Mouse (Mus musculus) kidney, embryonic 16.5 days (tissue): ENCODE measurements around the gene A2ml1. TPM values are rescaled to one million over a fixed set of nuclear protein-coding genes. Genes with fewer than 3 reads are reported as not detected.
"Not testable (repeated sequence)": the region's sequence is repeated elsewhere in the genome, so short reads cannot be mapped to it uniquely, and the experiment has no call there.

ENCODE experiments used
- ATAC-seq: fragments of 200-750 bp; cut with Nextera tagmentation; 2 replicates; pipeline ENCODE4 v1.8.0; 2017; ENCODE audit warnings: moderate TSS enrichment; ENCODE audit not compliant: low FRiP score, low TSS enrichment
- H3K27ac ChIP-seq: fragments of 300-500 bp; sonication (generic); 2 replicates; pipeline ENCODE4 v1.5.1; 2014; ENCODE audit warnings: low read length
- H3K27me3 ChIP-seq: fragments of 300-500 bp; sonication (generic); 2 replicates; pipeline ENCODE4 v1.6.1; 2014; ENCODE audit warnings: low read length, control low read depth, mixed read lengths; ENCODE audit not compliant: insufficient read depth
- H3K36me3 ChIP-seq: fragments of 300-500 bp; sonication (generic); 2 replicates; pipeline ENCODE4 v1.6.1; 2014; ENCODE audit warnings: low read length, control low read depth, mixed read lengths; ENCODE audit not compliant: insufficient read depth
- H3K4me1 ChIP-seq: fragments of 300-500 bp; sonication (generic); 2 replicates; pipeline ENCODE4 v1.6.1; 2014; ENCODE audit warnings: low read length, control low read depth, mixed read lengths; ENCODE audit not compliant: insufficient read depth
- H3K4me2 ChIP-seq: fragments of 300-500 bp; sonication (generic); replicated peaks from 2 replicates; pipeline ENCODE4 v1.6.1; 2014; ENCODE audit warnings: low read depth, low read length
- H3K4me3 ChIP-seq: fragments of 300-500 bp; sonication (generic); 2 replicates; pipeline ENCODE4 v1.5.1; 2014; ENCODE audit warnings: mild to moderate bottlenecking, low read length
- H3K9ac ChIP-seq: fragments of 300-500 bp; sonication (generic); replicated peaks from 2 replicates; pipeline ENCODE4 v1.6.1; 2014; ENCODE audit warnings: low read length
- H3K9me3 ChIP-seq: fragments of 300-500 bp; sonication (generic); 2 replicates; pipeline ENCODE4 v1.6.1; 2016; ENCODE audit warnings: low read length, control low read depth
- WGBS: fragments of 180-500 bp; shearing (Covaris S2); extraction: QIAGEN DNeasy Blood & Tissue Kit; methylation state at CpG from one replicate; pipeline ENCODE4 v1.1.7; 2014; 5-methylcytosine and 5-hydroxymethylcytosine counted together
- polyA plus RNA-seq: library from polyadenylated mRNA; unstranded; fragments of >200 nt; fragmentation: Nextera tagmentation; extraction: Ambion mirVana; gene quantifications from 2 replicates; pipeline ENCODE4 v1.2.1, GENCODE M21; 2015

Gene A2ml1
- 0.26 and 0.32 TPM in 2 replicates for polyA plus RNA-seq

DNA sequence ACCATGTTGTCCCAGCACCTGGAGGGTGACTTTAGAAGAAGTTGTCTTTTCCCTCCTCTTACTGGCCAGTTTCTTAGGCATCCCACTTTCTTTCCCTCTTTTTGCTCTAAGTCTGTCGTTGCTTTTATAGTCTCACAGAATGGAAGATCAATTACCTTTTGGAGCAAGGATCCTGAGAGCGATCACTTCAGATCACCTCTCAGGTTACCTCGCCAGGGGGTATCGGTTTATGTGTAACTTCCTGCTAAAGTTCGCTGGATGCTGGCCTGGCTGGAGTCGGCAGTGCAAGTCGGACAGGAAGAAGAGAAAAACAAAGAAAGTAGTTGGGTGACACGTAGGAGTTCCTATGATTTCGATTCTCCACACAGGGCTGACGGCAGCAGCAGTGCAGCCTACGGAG lies at the start of gene A2ml1:
Gene A2ml1 (minus strand): TSS at position 101 of the 400 bp plus-strand sequence.
- Histone ChIP-seq H3K4me3 (no peak within 1 kb of the TSS), H3K9ac (no peak within 1 kb of the TSS), H3K9me3 (no peaks in the 10 kb centered on the region), H3K4me2 (peak within 1 kb of the TSS; percentile 22), H3K27ac (no peak within 1 kb of the TSS), H3K36me3 (no peaks in the 10 kb centered on the region), H3K4me1 (no peaks in the 10 kb centered on the region), H3K27me3 (no peaks in the 10 kb centered on the region)
- no peak for ATAC-seq
- 21% methylated on average over 11 of the region's 11 CpGs for WGBS

DNA sequence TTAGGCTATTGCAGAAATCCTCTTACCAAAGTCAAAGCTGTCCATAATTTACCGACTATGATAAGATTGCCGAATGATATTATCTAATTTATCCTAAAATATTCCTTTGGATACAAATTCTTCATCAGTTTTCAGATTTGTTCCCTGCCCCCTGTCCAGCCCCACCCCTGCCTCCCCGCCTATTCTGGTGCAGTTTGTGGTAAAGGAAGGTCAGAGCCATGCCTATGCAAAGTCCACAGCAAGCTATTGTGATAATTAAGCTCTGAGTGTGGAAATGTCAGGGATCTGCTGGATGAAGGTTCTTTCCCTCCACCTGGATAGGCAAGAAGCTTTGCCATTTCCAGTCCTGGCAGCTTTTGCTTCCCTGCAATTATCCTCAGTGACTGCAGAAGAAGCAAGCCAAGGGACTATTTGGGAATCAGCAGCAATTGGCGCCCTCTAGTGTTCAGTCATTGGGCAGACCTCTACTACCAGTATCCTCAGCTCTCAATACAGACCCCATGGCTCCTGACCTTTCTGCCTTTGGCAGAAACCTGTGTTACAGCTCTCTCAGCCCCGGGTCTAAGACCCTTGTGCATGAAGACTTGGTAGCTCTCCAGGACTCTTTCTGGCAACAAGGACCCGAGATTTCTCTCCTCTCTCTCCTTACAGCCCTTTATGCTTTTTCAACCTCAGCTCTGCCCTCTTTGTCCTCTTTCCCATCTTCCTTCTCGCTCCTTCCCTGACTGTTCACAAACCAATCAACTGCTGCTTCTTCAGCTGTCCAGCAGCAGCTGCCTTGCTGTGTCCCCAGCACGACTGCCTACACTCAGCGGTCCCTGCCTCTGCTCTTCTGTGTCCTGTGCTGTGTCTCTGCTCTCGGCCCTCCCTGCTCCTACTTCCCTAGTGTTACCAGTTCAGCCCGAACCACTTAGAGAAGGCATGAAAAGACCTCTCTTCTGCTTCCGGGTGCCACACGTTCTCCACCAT lies 48.6 kb upstream of the A2ml1 start:
- not testable (repeated sequence) for H3K4me1 ChIP-seq, H3K9me3 ChIP-seq, H3K36me3 ChIP-seq, H3K27ac ChIP-seq, H3K4me3 ChIP-seq, H3K27me3 ChIP-seq, H3K4me2 ChIP-seq, H3K9ac ChIP-seq
- ATAC-seq = peak; percentile 93
- WGBS = 58% methylated on average over 13 of the region's 13 CpGs

DNA sequence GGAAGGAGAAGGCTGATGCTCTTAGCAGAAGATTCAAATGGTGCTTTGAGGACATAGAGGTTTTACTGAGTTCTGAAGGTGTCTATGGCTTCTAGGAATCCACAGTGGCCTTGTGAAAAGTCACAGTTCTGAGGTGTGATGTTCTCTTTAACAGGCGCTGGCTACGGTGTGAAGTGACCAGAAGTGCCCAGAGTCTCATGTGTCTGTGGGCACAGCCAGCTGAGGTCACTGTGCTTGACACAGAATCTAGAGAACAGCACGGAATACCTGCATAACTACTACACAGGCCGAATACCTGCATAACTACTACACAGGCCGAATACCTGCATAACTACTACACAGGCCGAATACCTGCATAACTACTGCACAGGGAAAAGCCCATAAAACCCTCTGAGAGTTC lies 43.8 kb upstream of the A2ml1 start:
- H3K4me2 ChIP-seq, H3K4me1 ChIP-seq, H3K9ac ChIP-seq, H3K27me3 ChIP-seq, H3K4me3 ChIP-seq, H3K9me3 ChIP-seq, H3K27ac ChIP-seq, ATAC-seq, H3K36me3 ChIP-seq: not testable (repeated sequence)
- 77% methylated on average over 6 of the region's 6 CpGs for WGBS

DNA sequence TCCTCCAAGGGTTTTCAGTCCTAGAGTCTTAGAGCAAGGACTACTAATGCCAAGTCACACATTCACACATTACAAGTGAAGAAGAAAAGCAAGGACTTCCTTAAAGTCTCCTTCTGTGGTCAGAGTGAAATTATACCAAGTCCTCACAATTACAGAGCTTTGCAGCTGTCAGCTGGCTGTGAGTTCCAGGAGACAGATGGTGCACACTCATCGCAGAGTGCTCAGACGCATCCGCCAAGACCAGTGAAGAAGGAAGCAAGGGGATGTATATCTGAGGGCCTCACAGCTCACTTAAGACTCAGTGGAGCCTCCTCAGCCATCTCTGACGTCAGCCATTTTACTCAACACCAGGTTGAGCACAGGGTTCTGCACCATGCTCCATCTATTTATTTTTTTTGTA lies 43.0 kb upstream of the A2ml1 start:
- H3K9ac ChIP-seq = no peak overlapping the region
- no peaks in the 10 kb centered on the region for H3K9me3 ChIP-seq
- H3K27ac ChIP-seq = no peak overlapping the region
- 74% methylated on average over 4 of the region's 4 CpGs for WGBS
- no peaks in the 10 kb centered on the region for H3K27me3 ChIP-seq
- H3K4me1 ChIP-seq = no peaks in the 10 kb centered on the region
- H3K4me2 ChIP-seq = no peak overlapping the region
- no peak overlapping the region for H3K4me3 ChIP-seq
- no peaks in the 10 kb centered on the region for H3K36me3 ChIP-seq
- no peak for ATAC-seq

DNA sequence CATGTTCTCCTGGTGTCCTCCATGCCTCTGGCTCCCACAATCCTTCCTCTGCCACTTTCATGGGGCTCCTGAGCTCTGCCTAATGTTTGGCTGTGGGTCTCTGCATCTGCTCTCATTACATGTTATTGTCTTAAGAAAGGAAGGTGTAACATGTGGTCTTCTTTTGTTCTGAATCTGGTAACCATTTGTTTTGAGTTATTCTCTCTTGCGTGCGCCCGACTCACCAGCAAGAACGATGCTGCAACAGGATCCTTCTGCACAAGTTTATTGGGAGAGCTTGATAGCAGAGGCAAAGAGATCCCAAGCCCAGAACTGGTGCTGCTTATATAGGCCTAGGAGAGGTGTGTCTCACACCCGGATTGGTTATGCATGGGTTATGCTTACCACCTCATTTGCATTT lies 42.0 kb upstream of the A2ml1 start, which contains the start of gene Klrb1a:
Gene Klrb1a (minus strand): TSS at position 101 of the 400 bp plus-strand sequence.
- H3K4me3 ChIP-seq, H3K9ac ChIP-seq, ATAC-seq, H3K9me3 ChIP-seq, H3K36me3 ChIP-seq, H3K27ac ChIP-seq, H3K4me2 ChIP-seq, H3K27me3 ChIP-seq, H3K4me1 ChIP-seq: not testable (repeated sequence)
- 97% methylated on average over 5 of the region's 5 CpGs for whole genome bisulfite sequencing

DNA sequence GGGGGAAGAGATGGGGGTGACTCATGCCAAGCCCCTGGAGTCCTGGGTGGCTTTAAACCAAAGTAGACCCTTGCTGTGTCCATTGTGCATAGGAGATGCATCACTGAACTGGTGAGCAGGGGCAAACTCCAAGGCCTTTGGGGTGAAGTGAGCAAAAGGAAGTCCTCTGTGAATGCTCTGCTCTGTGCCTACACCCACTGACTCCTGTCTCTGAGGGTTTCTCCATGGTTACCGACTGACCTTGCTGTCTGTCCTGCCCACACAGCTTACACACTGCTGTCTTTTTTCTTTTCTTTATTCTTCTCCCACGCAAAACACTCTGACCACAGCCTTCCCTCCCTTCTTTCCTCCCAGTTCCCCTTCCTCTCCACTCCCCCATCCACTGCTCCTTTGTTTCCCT lies 41.3 kb upstream of the A2ml1 start:
- H3K9me3 ChIP-seq = no peaks in the 10 kb centered on the region
- H3K4me3 ChIP-seq = no peak overlapping the region
- H3K27me3 ChIP-seq = no peaks in the 10 kb centered on the region
- no peak overlapping the region for H3K9ac ChIP-seq
- H3K36me3 ChIP-seq = no peaks in the 10 kb centered on the region
- ATAC-seq = peak; percentile 51; the same call in 1 of the 2 replicates
- no peaks in the 10 kb centered on the region for H3K4me1 ChIP-seq
- no peak overlapping the region for H3K27ac ChIP-seq
- WGBS = 54% methylated on average over 2 of the region's 2 CpGs
- no peak overlapping the region for H3K4me2 ChIP-seq

DNA sequence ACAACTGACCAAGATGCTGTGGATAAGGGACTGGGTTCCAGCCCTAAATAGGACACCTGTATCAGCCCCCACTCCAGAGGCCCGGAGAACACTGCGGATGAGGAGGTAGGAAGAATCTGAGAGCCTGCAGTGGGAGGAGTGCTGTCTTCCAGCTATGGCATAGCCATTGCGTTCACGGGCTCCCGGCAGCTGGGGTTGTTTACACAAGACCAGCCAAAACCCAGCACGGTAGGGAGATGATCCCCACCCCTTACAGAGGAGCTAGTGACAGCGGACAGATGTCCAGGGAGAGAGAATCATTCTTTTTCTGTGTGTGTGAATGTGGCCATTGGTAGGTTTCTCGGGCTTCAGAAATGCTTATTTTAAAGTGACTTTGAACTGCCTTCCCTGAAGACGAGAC lies 24.9 kb upstream of the A2ml1 start:
- no peaks in the 10 kb centered on the region for H3K9me3 ChIP-seq
- ATAC-seq = no peak
- 38% methylated on average over 9 of the region's 9 CpGs for WGBS
- H3K9ac ChIP-seq = no peak overlapping the region
- no peak overlapping the region for H3K27ac ChIP-seq
- H3K27me3 ChIP-seq = no peaks in the 10 kb centered on the region
- no peak overlapping the region for H3K4me3 ChIP-seq
- no peak overlapping the region for H3K4me2 ChIP-seq
- H3K4me1 ChIP-seq = no peaks in the 10 kb centered on the region
- H3K36me3 ChIP-seq = no peaks in the 10 kb centered on the region

DNA sequence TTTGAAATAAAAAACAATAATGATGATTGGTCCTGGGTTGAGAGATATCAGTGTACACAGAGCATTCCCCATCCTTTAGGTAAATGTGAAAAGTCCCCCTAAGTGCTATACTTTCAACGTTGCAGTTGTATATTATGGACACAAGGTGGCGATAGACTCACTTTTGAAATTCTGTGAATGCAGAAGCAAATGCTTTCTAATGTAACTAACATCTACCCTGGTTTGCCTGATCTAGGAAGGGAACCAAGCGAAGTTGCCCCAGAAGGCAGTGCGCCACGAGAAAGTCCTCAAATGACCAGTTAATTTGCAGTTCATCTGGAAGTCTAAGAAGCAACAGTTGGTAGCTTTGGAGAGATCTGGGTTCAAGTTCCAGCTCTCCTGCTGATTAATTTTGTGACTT lies 23.1 kb upstream of the A2ml1 start:
- no peak overlapping the region for H3K4me2 ChIP-seq
- H3K4me3 ChIP-seq = no peak overlapping the region
- H3K27ac ChIP-seq = no peak overlapping the region
- 33% methylated on average over 5 of the region's 5 CpGs for WGBS
- no peak overlapping the region for H3K9ac ChIP-seq
- no peaks in the 10 kb centered on the region for H3K36me3 ChIP-seq
- no peaks in the 10 kb centered on the region for H3K4me1 ChIP-seq
- no peak for ATAC-seq
- no peaks in the 10 kb centered on the region for H3K9me3 ChIP-seq
- H3K27me3 ChIP-seq = no peaks in the 10 kb centered on the region

DNA sequence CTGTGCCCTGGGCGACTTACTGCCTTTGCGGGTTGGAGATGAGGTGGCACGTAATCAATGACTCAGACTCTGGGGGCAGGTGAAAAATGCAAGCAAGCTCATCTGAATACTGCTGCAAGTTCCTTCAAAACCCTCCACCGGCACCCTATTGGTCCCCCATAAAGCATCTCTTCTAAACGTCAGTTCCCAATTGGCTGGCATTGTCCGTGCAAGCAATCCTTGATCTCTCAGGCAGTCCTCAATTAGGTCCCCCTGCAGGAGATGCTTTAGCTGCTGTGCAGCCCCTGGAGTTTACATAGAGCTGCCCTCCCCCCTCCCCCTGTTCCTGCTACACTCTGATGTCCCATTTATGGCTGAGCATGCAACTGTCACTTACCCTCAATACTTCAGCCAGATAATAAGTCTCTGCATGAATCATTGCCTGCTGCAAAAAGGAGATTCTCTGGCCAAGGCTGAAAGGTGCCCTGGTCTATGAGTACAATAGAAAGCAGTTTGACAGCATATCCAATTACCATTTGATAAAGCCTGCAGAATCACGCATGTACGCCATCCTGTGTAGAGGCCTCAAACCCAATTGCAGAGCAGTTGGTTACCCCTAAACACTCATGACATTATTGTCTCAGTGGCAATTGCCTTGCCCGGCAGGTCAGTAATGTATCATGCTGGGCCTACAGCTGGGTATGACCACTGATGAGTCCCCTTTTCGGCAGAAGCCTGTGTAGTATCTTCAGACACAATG lies 21.2 kb upstream of the A2ml1 start:
- Histone ChIP-seq H3K9ac (no peak overlapping the region), H3K4me2 (no peak overlapping the region), H3K36me3 (no peaks in the 10 kb centered on the region), H3K27ac (no peak overlapping the region), H3K9me3 (no peaks in the 10 kb centered on the region), H3K4me3 (no peak overlapping the region), H3K27me3 (no peaks in the 10 kb centered on the region), H3K4me1 (peaks cover 3% of the 10 kb centered on the region; the same call in 1 of the 2 replicates)
- 65% methylated on average over 10 of the region's 10 CpGs for WGBS
- ATAC-seq = no peak

DNA sequence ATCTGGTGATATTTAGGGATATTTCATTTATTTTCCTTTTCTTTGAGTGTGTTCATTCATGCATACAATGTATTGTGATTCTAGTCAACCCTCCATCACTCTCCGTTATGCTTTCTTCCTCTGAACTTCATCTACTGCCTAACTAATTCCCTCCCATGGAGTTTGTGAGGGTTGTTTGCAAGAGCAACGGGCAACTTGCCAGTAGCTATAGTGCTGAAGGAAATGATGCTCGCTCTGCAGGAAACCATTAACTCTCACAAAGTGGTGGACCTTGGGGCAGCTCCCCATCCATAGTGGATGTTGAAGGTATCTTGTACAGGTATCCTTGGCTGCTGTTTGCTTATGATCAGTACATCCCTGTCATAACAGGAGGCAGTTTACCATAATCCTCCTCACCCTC lies 20.6 kb upstream of the A2ml1 start:
- Histone ChIP-seq H3K4me2 (no peak overlapping the region), H3K9me3 (no peaks in the 10 kb centered on the region), H3K9ac (no peak overlapping the region), H3K27me3 (no peaks in the 10 kb centered on the region), H3K36me3 (no peaks in the 10 kb centered on the region), H3K27ac (no peak overlapping the region), H3K4me1 (peaks cover 7% of the 10 kb centered on the region), H3K4me3 (no peak overlapping the region)
- ATAC-seq = no peak
- WGBS = 40% methylated on average over 3 of the region's 3 CpGs
